Mouse (Mus musculus) limb, embryonic 13.5 days (tissue): ENCODE data around the gene Defb42. TPM values are rescaled to one million over a fixed set of nuclear protein-coding genes. Genes with fewer than 3 reads are reported as not detected.

ENCODE experiments used
- ATAC-seq: fragments of 200-750 bp; cut with Nextera tagmentation; 2 replicates; pipeline ENCODE4 v1.8.0; 2017; ENCODE audit warnings: low read depth, moderate number of reproducible peaks, moderate TSS enrichment; ENCODE audit not compliant: low FRiP score
- H3K27ac ChIP-seq: fragments of 300-500 bp; sonication (generic); 2 replicates; pipeline ENCODE4 v1.5.1; 2015; ENCODE audit warnings: inconsistent platforms, mild to moderate bottlenecking, moderate library complexity
- H3K27me3 ChIP-seq: fragments of 300-500 bp; sonication (generic); 2 replicates; pipeline ENCODE4 v1.6.1; 2015; ENCODE audit warnings: mild to moderate bottlenecking, inconsistent platforms
- H3K36me3 ChIP-seq: fragments of 300-500 bp; sonication (generic); 2 replicates; pipeline ENCODE4 v1.6.1; 2015; ENCODE audit warnings: inconsistent platforms, mild to moderate bottlenecking, moderate library complexity
- H3K4me1 ChIP-seq: fragments of 300-500 bp; sonication (generic); 2 replicates; pipeline ENCODE4 v1.6.1; 2015; ENCODE audit warnings: inconsistent platforms
- H3K4me2 ChIP-seq: fragments of 300-500 bp; sonication (generic); replicated peaks from 2 replicates; pipeline ENCODE4 v1.6.1; 2015; ENCODE audit warnings: inconsistent platforms, mild to moderate bottlenecking, moderate library complexity
- H3K4me3 ChIP-seq: fragments of 300-500 bp; sonication (generic); 2 replicates; pipeline ENCODE4 v1.5.1; 2015; ENCODE audit warnings: moderate library complexity, mild to moderate bottlenecking, inconsistent platforms
- H3K9ac ChIP-seq: fragments of 300-500 bp; sonication (generic); 2 replicates; pipeline ENCODE4 v1.6.1; 2015; ENCODE audit warnings: mild to moderate bottlenecking, inconsistent platforms
- H3K9me3 ChIP-seq: fragments of 300-500 bp; sonication (generic); 2 replicates; pipeline ENCODE4 v1.6.1; 2016; ENCODE audit warnings: inconsistent platforms
- WGBS: fragments of 180-500 bp; shearing (Covaris S2); methylation state at CpG from one replicate; pipeline ENCODE4 v1.1.7; 2015; 5-methylcytosine and 5-hydroxymethylcytosine counted together
- polyA plus RNA-seq: library from polyadenylated mRNA; unstranded; fragments of >200 nt; fragmentation: Nextera tagmentation; extraction: Ambion mirVana; gene quantifications from 2 replicates; pipeline ENCODE4 v1.2.1, GENCODE M21; 2015

Defb42 gene
- polyA plus RNA-seq, 1 experiment from 2014 or later, result not detected

- H3K9ac ChIP-seq, result no peak overlapping the region
- 77% methylated on average over 2 of the region's 2 CpGs for WGBS
- H3K4me1 ChIP-seq, result no peaks in the 10 kb centered on the region
- no peaks in the 10 kb centered on the region for H3K27me3 ChIP-seq
- ATAC-seq, result no peak
- no peak overlapping the region for H3K4me3 ChIP-seq
- no peaks in the 10 kb centered on the region for H3K36me3 ChIP-seq
- H3K4me2 ChIP-seq, result no peak overlapping the region
- no peak overlapping the region for H3K27ac ChIP-seq
- H3K9me3 ChIP-seq, result no peaks in the 10 kb centered on the region
Observed at GRCm38 (mm10) chr14:63062184-63062583, 15.4 kb downstream of the Defb42 start.

GRCm38 (mm10) chr14:63065391-63065790 lies 18.6 kb downstream of the Defb42 start:
- Histone ChIP-seq H3K36me3 (no peaks in the 10 kb centered on the region), H3K4me1 (no peaks in the 10 kb centered on the region), H3K9ac (no peak overlapping the region; the same call in 1 of the 2 replicates), H3K27ac (no peak overlapping the region), H3K27me3 (peaks cover 16% of the 10 kb centered on the region; the same call in 1 of the 2 replicates), H3K4me2 (no peak overlapping the region), H3K9me3 (no peaks in the 10 kb centered on the region), H3K4me3 (no peak overlapping the region)
- no peak for ATAC-seq
- 84% methylated on average over 5 of the region's 5 CpGs for WGBS

- Histone ChIP-seq H3K9me3 (no peaks in the 10 kb centered on the region), H3K9ac (no peak overlapping the region), H3K4me1 (no peaks in the 10 kb centered on the region), H3K4me2 (peak overlapping the region; percentile 43; the same call in 1 of the 2 replicates), H3K4me3 (no peak overlapping the region), H3K27me3 (peaks cover 17% of the 10 kb centered on the region; the same call in 1 of the 2 replicates), H3K36me3 (no peaks in the 10 kb centered on the region), H3K27ac (no peak overlapping the region)
- 33% methylated on average over 16 of the region's 16 CpGs for WGBS
- ATAC-seq, result no peak
Observed at GRCm38 (mm10) chr14:63066630-63067310, 20.0 kb downstream of the Defb42 start.

GRCm38 (mm10) chr14:63067708-63068107 lies 20.9 kb downstream of the Defb42 start:
- 65% methylated on average over 15 of the region's 15 CpGs for WGBS
- H3K9ac ChIP-seq, result no peak overlapping the region
- no peaks in the 10 kb centered on the region for H3K4me1 ChIP-seq
- no peak overlapping the region for H3K4me2 ChIP-seq
- H3K27ac ChIP-seq, result no peak overlapping the region
- peaks cover 23% of the 10 kb centered on the region; the same call in 1 of the 2 replicates for H3K27me3 ChIP-seq
- H3K9me3 ChIP-seq, result no peaks in the 10 kb centered on the region
- ATAC-seq, result no peak
- H3K4me3 ChIP-seq, result no peak overlapping the region
- no peaks in the 10 kb centered on the region for H3K36me3 ChIP-seq

Other genes starting within 250 kb of the Defb42 start
- gene Wdfy2, start 209.3 kb upstream of the Defb42 start, polyA plus RNA-seq, result 7.3 and 8.6 TPM in 2 replicates
- not detected in 2 replicates for gene Defb48, start 62.5 kb upstream of the Defb42 start, polyA plus RNA-seq
- not detected in 2 replicates for gene Defb47, start 48.9 kb upstream of the Defb42 start, polyA plus RNA-seq
- not detected in 2 replicates for gene Defb43, start 35.2 kb upstream of the Defb42 start, polyA plus RNA-seq
- not detected in 2 replicates for gene Defb30, start 3.0 kb downstream of the Defb42 start, polyA plus RNA-seq